ENCODE assay signal across 9 mouse cellular contexts in the genomic region with DNA sequence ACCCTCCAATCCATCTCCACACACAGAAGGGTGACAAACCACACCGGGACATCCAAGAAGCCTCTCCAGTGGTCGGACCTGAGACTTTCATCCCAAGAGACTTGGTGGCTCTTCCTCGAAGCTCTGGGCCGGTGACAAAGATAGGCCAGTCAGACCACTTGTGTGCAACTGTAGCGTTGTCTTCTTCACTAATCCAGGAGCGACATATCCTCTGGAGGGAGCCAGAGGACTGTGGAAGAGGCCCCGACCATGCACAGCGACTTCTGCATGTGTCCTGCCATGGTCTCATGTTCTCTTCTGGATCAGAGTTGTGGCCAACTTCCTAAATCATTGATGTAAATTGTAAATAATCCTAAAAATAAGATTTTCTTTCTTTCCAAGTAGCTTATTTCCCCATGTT. TPM values are rescaled to one million over a fixed set of nuclear protein-coding genes. Genes with fewer than 3 reads are reported as not detected.
A peak's percentile ranks its signal among the peaks of the same experiment; 100 is the strongest.
DNase-seq lines count a peak whose midpoint lies in the region; ATAC-seq and TF ChIP-seq lines count a peak whose summit lies in the region.
"Had no signal": no experiment of that assay in that cellular context is flagged by ENCODE, and none has a peak within 500 bp of the region (broad histone marks: within the 10 kb centered on the region; RNA-seq: fewer than 3 reads in every experiment).

No protein-coding gene starts in this region.

- peak; percentile 59 for TF ChIP-seq CTCF in lung, adult 2 months (IDR thresholded peaks at IDR 0.05; ENCODE audit: insufficient read depth, low read length)

- 67% methylated on average over 8 of the region's 8 CpGs for WGBS in midbrain, embryonic 10.5 days
- WGBS in midbrain, embryonic 11.5 days: 58% methylated on average over 8 of the region's 8 CpGs
- 55% methylated on average over 8 of the region's 8 CpGs for WGBS in lung, adult 2 months
- 61% methylated on average over 8 of the region's 8 CpGs for WGBS in midbrain, embryonic 13.5 days

- peak; percentile 32 for DNase-seq in midbrain, embryonic 10.5 days (ENCODE audit: low spot score)
- DNase-seq in midbrain, embryonic 11.5 days (ENCODE audit: low spot score, missing footprints): no peak
- peak; percentile 49 for DNase-seq in T-cell, adult 2 months (ENCODE audit: low spot score)
- peak; percentile 48 for DNase-seq in kidney, postnatal 14 days
- DNase-seq in lung, adult 2 months: peak; percentile 30
- peak; percentile 25 for DNase-seq in skeletal muscle tissue, adult 2 months (ENCODE audit: low read depth, low spot score)

- no peak overlapping the region for H3K9ac ChIP-seq in midbrain, embryonic 11.5 days (ENCODE audit: low read length)
- no peak overlapping the region for H3K9ac ChIP-seq in midbrain, embryonic 13.5 days (replicated peaks)

- no peak overlapping the region for H3K27ac ChIP-seq in midbrain, embryonic 10.5 days (replicated peaks)
- no peak overlapping the region for H3K27ac ChIP-seq in midbrain, embryonic 11.5 days (ENCODE audit: low read depth, low read length)
- no peak overlapping the region for H3K27ac ChIP-seq in midbrain, embryonic 13.5 days

- no peaks in the 10 kb centered on the region for H3K4me1 ChIP-seq in midbrain, embryonic 10.5 days
- no peaks in the 10 kb centered on the region for H3K4me1 ChIP-seq in midbrain, embryonic 11.5 days (ENCODE audit: control insufficient read depth, insufficient read depth, low read length)
- no peaks in the 10 kb centered on the region for H3K4me1 ChIP-seq in lung, adult 2 months (ENCODE audit: control insufficient read depth, insufficient read depth, low read length)
- H3K4me1 ChIP-seq in midbrain, embryonic 13.5 days (replicated peaks): no peaks in the 10 kb centered on the region

- H3K36me3 ChIP-seq in midbrain, embryonic 10.5 days: no peaks in the 10 kb centered on the region
- no peaks in the 10 kb centered on the region for H3K36me3 ChIP-seq in midbrain, embryonic 11.5 days (ENCODE audit: control insufficient read depth, insufficient read depth, low read length)
- H3K36me3 ChIP-seq in midbrain, embryonic 13.5 days: no peaks in the 10 kb centered on the region

- H3K4me3 ChIP-seq in midbrain, embryonic 10.5 days: no peak overlapping the region
- no peak overlapping the region for H3K4me3 ChIP-seq in midbrain, embryonic 11.5 days (ENCODE audit: low read depth, low read length)
- H3K4me3 ChIP-seq in lung, adult 2 months (replicated peaks; ENCODE audit: extremely low read depth, low read depth, low read length): no peak overlapping the region
- H3K4me3 ChIP-seq in midbrain, embryonic 13.5 days (replicated peaks): no peak overlapping the region

- ATAC-seq in midbrain, embryonic 11.5 days (ENCODE audit: low FRiP score): no peak
- peak; percentile 99 for ATAC-seq in frontal cortex, adult (ENCODE audit: low TSS enrichment)
- no peak for ATAC-seq in midbrain, embryonic 13.5 days

- H3K4me2 ChIP-seq in midbrain, embryonic 11.5 days: no peak overlapping the region
- H3K4me2 ChIP-seq in midbrain, embryonic 13.5 days (replicated peaks): no peak overlapping the region

- no peaks in the 10 kb centered on the region; the same call in 1 of the 2 replicates for H3K27me3 ChIP-seq in midbrain, embryonic 10.5 days (ENCODE audit: low read depth, poor library complexity, severe bottlenecking)
- no peaks in the 10 kb centered on the region for H3K27me3 ChIP-seq in midbrain, embryonic 11.5 days (ENCODE audit: control insufficient read depth, insufficient read depth, low read length)
- H3K27me3 ChIP-seq in midbrain, embryonic 13.5 days: no peaks in the 10 kb centered on the region

- H3K9me3 ChIP-seq in midbrain, embryonic 10.5 days (replicated peaks): no peaks in the 10 kb centered on the region
- H3K9me3 ChIP-seq in midbrain, embryonic 11.5 days (ENCODE audit: control insufficient read depth, low read length): no peaks in the 10 kb centered on the region
- no peaks in the 10 kb centered on the region for H3K9me3 ChIP-seq in midbrain, embryonic 13.5 days
- H3K9me3 ChIP-seq: megakaryocyte, embryonic 14.5 days had no signal

- no peak for TF ChIP-seq POLR2A in lung, adult 2 months (IDR thresholded peaks at IDR 0.05; ENCODE audit: borderline replicate concordance, extremely low read depth, low read depth, low read length)

RNA-seq across cellular contexts. Expression of gene Uqcrfs1, which starts 21.6 kb away (rescaled TPM):
- 262 and 264 TPM in 2 replicates for polyA plus RNA-seq in midbrain, embryonic 10.5 days (2016; fragmentation: Nextera tagmentation; extraction: Ambion mirVana)
- 273 and 277 TPM in 2 replicates for polyA plus RNA-seq in midbrain, embryonic 11.5 days (2014; fragmentation: Nextera tagmentation; extraction: Ambion mirVana)
- 93.1 and 111 TPM in 2 replicates for polyA plus RNA-seq in lung, adult 2 months (2012; rRNA removed)
- polyA plus RNA-seq in midbrain, embryonic 13.5 days (2015; fragmentation: Nextera tagmentation; extraction: Ambion mirVana): 268 and 283 TPM in 2 replicates
